Mouse (Mus musculus): ENCODE measurements around the gene Casp9.
"Not testable (repeated sequence)": the region's sequence is repeated elsewhere in the genome, so short reads cannot be mapped to it uniquely, and the experiment has no call there.

Casp9 gene

DNA sequence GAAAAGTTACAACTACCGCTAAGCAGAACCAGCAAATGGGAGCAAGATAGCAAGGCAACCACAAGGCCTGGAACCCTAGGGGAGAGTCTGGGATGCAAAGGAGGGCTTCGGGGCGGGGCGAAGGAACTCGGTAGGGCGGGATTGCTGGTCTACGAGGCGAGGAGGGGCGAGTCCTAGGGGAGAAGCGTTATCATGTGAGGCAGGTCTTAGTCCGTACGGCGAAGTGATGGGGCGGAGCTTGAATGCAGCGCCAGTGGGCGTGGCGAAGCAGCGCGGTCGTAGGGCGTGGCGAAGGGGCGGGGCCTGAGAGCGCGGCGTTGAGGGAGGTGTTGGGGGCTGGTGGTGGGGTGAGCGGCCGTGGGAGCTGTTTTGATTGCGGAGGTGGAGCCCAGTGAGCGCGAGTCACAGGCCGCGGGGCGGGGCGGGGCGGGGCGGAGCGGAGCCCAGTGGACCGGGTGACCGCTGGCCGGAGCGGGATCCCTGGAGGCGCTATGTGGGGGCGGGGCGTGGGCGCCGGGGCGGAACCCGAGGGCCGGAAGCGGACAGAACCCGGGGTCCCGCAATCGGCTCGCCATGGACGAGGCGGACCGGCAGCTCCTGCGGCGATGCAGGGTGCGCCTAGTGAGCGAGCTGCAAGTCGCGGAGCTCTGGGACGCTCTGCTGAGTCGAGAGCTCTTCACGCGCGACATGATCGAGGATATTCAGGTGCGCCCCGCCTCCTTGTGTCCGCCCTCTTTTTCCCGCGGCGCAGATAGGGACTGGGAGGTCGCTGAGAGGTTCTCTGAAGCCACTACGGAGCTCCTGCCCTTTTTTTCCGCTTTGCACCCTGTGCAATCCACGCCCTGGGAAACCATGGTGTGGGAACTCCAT, at the start of gene Casp9:
Casp9 (plus strand) TSS at position 331 of the 870 bp plus-strand sequence.
- peak; percentile 94 for DNase-seq (ENCODE audit: low spot score)

GRCm38 (mm10) chr4:141746578-141747346, 46.6 kb upstream of the Casp9 start, which contains the start of gene Agmat:
TSS of gene Agmat (plus strand) at chr4:141746672.
- no peak for DNase-seq (ENCODE audit: low spot score)

- no peak for DNase-seq (ENCODE audit: low spot score)
These were observed 43.9 kb upstream of the Casp9 start for GRCm38 (mm10) chr4:141749557-141749956.

DNA sequence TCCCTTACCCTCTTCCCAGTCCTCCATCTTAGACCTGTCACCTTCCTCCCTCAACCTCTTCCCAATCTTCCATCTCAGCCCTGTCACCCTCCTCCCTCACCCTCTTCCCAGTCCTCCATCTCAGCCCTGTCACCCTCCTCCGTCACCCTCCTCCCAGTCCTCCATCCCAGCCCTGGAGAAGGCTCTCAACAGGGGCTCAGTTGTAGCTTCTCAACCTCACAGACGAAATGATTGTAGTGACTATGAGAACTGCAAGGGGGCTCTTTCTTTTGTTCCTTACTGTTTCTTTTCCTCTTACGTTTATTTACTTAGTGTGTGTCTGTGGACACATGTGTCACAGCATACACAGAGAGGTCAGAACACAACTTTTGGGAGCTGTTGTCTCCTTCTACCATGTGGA, 42.6 kb upstream of the Casp9 start:
- no peak for DNase-seq (ENCODE audit: low spot score)

- no peak for DNase-seq (ENCODE audit: low spot score)
These were observed 41.9 kb upstream of the Casp9 start for GRCm38 (mm10) chr4:141751419-141752075.

DNA sequence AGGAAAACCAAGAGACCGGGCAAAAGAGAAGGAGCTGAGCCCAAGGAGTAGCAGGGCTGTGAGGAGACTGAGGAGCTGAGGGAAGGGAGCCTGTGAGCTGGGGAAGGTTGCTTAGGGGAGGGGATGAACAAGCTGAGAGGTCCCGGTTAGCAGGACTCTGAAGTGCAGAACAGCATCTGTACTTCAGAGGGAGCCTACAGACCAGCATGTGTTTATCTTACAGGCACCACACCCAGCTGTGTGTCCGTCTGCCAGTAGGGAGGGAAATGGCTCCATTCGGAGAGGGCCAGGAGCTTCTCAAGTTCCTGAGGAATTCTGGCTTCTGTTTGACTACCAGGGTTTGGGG, 41.4 kb upstream of the Casp9 start:
- DNase-seq (ENCODE audit: low spot score), result no peak

- DNase-seq (ENCODE audit: low spot score), result no peak
These were observed 38.0 kb upstream of the Casp9 start for GRCm38 (mm10) chr4:141755375-141755930.

- DNase-seq (ENCODE audit: low spot score), result no peak
These were observed 36.3 kb upstream of the Casp9 start for GRCm38 (mm10) chr4:141757124-141757523.

- no peak for DNase-seq (ENCODE audit: low spot score)
These were observed 34.4 kb upstream of the Casp9 start for GRCm38 (mm10) chr4:141758874-141759542.

- no peak for DNase-seq (ENCODE audit: low spot score)
These were observed 32.5 kb upstream of the Casp9 start for GRCm38 (mm10) chr4:141760942-141761341.

GRCm38 (mm10) chr4:141762102-141762598, 31.3 kb upstream of the Casp9 start:
- no peak for DNase-seq (ENCODE audit: low spot score)

GRCm38 (mm10) chr4:141763476-141763875, 29.9 kb upstream of the Casp9 start:
- no peak for DNase-seq (ENCODE audit: low spot score)

DNA sequence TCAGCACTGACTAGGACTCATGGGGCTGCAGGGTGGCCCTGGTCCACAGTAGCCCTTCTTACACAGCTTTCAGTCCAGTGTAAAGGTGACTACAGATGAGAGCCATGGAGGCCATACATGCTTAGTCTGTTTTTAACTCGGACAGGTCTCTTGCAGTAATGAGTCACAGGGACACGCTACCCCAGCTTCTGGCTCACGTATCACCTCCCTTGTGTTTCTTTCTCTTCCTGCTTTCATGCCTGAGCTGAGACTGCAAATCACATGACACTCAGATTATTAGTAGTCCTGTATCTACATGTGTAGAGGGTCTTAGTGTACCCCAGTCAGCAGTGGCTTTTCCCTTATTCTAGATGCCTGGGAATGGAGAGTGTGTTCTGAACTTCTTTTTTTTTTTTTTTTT, 28.4 kb upstream of the Casp9 start:
- no peak for DNase-seq (ENCODE audit: low spot score)

DNA sequence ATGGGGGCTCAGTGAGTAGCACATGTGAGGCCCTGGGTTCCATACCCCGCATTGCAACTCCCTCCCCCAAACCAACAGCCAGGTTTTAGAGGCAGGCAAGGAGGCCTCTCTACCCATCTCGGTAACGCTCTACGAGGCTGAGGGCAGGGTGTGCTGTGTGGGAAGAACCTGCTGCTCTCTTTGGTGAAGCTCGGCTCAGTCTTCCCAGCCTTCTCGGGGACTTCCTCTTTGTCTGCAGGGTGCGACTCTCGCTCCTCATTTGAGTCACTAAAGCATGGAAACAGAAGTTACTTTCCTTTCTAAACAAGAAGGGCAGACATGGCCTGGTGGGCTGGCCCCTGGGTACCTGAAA, 27.1 kb upstream of the Casp9 start:
- no peak for DNase-seq (ENCODE audit: low spot score)

DNA sequence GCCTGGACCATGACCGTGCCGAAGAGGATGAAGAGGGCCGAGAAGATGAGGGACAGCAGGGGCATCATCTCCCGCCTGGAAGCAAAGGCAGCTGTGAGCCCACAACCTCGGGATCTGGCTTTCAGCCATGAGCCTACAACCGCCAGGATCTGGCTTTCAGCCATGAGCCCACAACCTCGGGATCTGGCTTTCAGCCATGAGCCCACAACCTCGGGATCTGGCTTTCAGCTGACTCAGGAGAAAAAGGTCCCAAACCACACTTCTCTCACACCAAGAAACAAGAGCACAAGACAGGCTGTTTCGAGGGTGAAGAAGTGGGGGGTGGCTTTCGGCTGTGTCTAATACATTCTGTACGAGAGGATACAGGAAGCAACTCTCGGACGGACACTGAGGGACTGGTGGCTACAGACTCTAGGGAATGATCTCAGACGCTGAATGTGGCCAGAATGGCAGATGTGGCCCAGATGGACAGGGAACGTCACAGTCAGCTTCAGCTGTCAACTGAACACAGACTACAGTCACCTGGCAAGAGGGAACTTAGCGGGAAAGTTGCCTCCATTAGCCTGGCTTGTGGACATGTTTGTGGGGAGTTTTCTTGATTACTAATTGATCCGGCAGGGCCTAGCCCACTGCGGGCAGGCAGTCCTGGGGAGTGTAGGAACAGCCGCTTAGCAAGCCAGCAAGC, 26.6 kb upstream of the Casp9 start:
- no peak for DNase-seq (ENCODE audit: low spot score)

DNA sequence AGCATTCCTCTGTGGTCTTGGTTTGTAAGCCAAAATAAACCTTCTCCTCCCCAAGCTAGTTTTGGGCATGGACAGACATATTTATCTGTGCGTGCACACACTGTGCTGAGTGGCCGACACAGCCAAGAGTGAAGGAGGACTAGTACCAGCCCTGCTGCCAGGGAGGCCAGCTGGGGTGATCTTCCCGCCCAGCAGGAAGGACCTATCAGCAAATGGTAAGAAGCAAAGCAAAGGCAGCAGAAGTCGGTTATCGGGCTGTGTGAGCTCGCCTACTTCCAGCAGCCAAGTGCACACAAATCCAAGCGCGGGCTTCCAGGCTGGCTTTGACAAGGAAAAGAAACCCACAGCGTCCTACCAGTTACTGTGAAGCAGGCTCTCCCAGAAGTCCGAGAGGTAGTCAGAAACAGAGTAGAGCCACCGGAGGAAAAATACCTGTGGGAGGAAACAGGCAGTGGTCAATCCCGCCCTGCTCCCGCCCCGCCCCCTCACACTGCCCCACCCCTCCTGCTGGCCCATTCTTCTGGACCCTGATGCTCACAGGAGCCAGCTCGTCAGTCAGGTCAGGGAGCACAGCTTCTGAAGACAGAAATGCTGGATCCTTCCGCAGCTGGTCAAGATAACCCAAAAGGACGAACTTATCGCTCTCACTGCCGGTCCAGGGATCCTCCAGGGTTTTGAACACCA, 25.9 kb upstream of the Casp9 start:
- DNase-seq (ENCODE audit: low spot score), result no peak

DNA sequence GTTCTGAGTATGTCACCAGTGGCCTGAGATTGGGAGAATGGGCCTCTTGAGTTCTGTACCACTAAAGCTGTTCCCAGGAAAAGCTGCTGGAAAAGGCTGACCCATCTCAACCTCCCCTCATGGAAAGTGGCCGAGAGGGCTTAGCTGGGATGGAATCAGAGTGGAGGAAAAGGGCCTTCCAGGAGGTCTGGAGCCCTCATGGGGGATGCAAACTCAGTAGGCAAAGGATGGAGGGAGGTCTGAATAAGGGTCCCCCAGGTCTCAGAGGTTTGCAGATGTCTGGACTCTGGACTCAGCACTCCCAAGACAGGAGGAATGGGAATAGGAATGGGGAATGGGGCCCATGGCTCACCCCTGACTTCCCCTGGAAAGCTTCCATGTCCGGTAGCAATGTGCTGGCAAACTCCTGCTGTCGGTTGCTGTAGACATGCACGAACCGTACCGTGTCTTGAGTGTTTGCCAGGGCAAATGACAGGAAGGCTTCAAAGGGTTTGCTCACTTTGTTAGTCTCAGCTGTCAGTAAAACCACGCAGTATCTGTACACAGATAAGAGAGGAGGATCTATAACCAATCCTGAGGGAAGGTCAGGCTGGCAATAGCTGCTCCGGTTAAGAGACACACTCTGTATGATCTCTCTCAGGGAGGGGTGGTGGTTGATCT, 23.8 kb upstream of the Casp9 start:
- no peak for DNase-seq (ENCODE audit: low spot score)

GRCm38 (mm10) chr4:141771823-141772222, 21.6 kb upstream of the Casp9 start:
- DNase-seq (ENCODE audit: low spot score), result no peak

GRCm38 (mm10) chr4:141773019-141773418, 20.4 kb upstream of the Casp9 start:
- not testable (repeated sequence) for DNase-seq (ENCODE audit: low spot score)

GRCm38 (mm10) chr4:141779828-141780227, 13.6 kb upstream of the Casp9 start:
- DNase-seq (ENCODE audit: low spot score), result peak; percentile 65
